Mouse (Mus musculus): ENCODE data around the gene Rela. TPM values are rescaled to one million over a fixed set of nuclear protein-coding genes. Genes with fewer than 3 reads are reported as not detected.
A peak's percentile ranks its signal among the peaks of the same experiment; 100 is the strongest.

Gene Rela
- total RNA-seq, 2 experiments from 2014 or later, result 23.4 to 25.4 TPM

- DNase-seq (ENCODE audit: extremely low spot score in 1 of 2, low spot score in 2 of 2), result no peak
- Histone ChIP-seq H3K27ac (peak overlapping the region; percentile 87), H3K4me3 (peak overlapping the region; percentile 79)
- intact Hi-C loops (cut with DNase I), result loop anchor here (2.0 kb wide), 1 partner anchor 35 kb away; the partner anchor contains the start of gene Ehbp1l1
- no peak for TF ChIP-seq CTCF (IDR thresholded peaks at IDR 0.05)
Measured at GRCm38 (mm10) chr19:5692086-5692912, 55.0 kb downstream of the Rela start.

GRCm38 (mm10) chr19:5692913-5693396 lies 55.7 kb downstream of the Rela start:
- intact Hi-C loops (cut with DNase I), result loop anchor here (2.0 kb wide), 1 partner anchor 34 kb away; the partner anchor contains the start of gene Ehbp1l1
- Histone ChIP-seq H3K27ac (peak overlapping the region; percentile 87), H3K4me3 (peak overlapping the region; percentile 25)
- TF ChIP-seq CTCF (IDR thresholded peaks at IDR 0.05), result no peak
- no peak for DNase-seq (ENCODE audit: extremely low spot score in 1 of 2, low spot score in 2 of 2)

GRCm38 (mm10) chr19:5693801-5694200 lies 56.5 kb downstream of the Rela start:
- TF ChIP-seq CTCF (IDR thresholded peaks at IDR 0.05), result no peak
- Histone ChIP-seq H3K27ac (peak overlapping the region; percentile 87; the same call in 1 of the 2 replicates), H3K4me3 (no peak overlapping the region; the same call in 1 of the 2 replicates)
- intact Hi-C loops (cut with DNase I), result loop anchor here (2.0 kb wide), 1 partner anchor 33 kb away; the partner anchor contains the start of gene Ehbp1l1
- no peak for DNase-seq (ENCODE audit: extremely low spot score in 1 of 2, low spot score in 2 of 2)

- no peak overlapping the region for H3K4me3 ChIP-seq
Measured at GRCm38 (mm10) chr19:5695849-5696462, 58.7 kb downstream of the Rela start.

More at GRCm38 (mm10) chr19:5695849-5696462, 58.7 kb downstream of the Rela start:
- no peak overlapping the region for H3K27ac ChIP-seq
- TF ChIP-seq CTCF (IDR thresholded peaks at IDR 0.05), result no peak
- intact Hi-C loops (cut with DNase I), result no loop called here
- no peak for DNase-seq (ENCODE audit: extremely low spot score in 1 of 2, low spot score in 2 of 2)

Small RNAs within 50 kb of the gene (microRNA-seq; reads per million reads assigned to microRNA genes)
- 1.9 to 2.4 reads per million in 2 experiments for gene Mir6987

Other genes with a start within 250 kb of the Rela start
- 100 to 1,000 TPM in 1 of 2 experiments, 10 to 100 TPM in 1; 94.2 to 100 TPM for gene Sart1, start 248.8 kb upstream of the Rela start, total RNA-seq (2021)
- gene Tsga10ip, start 235.0 kb upstream of the Rela start, total RNA-seq (2021), result not detected
- gene Drap1, start 212.5 kb upstream of the Rela start, total RNA-seq (2021), result 100 to 1,000 TPM; 248 to 267 TPM
- 10 to 100 TPM; 68.0 to 74.1 TPM for gene AI837181, start 212.3 kb upstream of the Rela start, total RNA-seq (2021)
- gene Fosl1, start 189.9 kb upstream of the Rela start, total RNA-seq (2021), result under 1 TPM in 1 of 2 experiments, not detected in 1; 0.65 TPM
- 10 to 100 TPM; 29.5 to 30.6 TPM for gene Ccdc85b, start 179.6 kb upstream of the Rela start, total RNA-seq (2021)
- 10 to 100 TPM; 88.9 to 92.1 TPM for gene Fibp, start 176.9 kb upstream of the Rela start, total RNA-seq (2021)
- gene Ctsw, start 169.0 kb upstream of the Rela start, total RNA-seq (2021), result under 1 TPM; 0.36 to 0.47 TPM
- gene Efemp2, start 163.5 kb upstream of the Rela start, total RNA-seq (2021), result 10 to 100 TPM; 16.8 to 17.2 TPM
- 10 to 100 TPM; 33.3 to 33.4 TPM for gene Mus81, start 149.1 kb upstream of the Rela start, total RNA-seq (2021)
- 1,000 to 10,000 TPM; 1,296 to 1,301 TPM for gene Cfl1, start 147.0 kb upstream of the Rela start, total RNA-seq (2021)
- 1 to 10 TPM; 8.0 to 9.2 TPM for gene 1700020D05Rik, start 133.7 kb upstream of the Rela start, total RNA-seq (2021)
- 10 to 100 TPM; 81.5 to 89.0 TPM for gene Snx32, start 126.9 kb upstream of the Rela start, total RNA-seq (2021)
- not detected for gene Ovol1, start 76.8 kb upstream of the Rela start, total RNA-seq (2021)
- 1 to 10 TPM; 5.4 to 6.0 TPM for gene Ap5b1, start 69.5 kb upstream of the Rela start, total RNA-seq (2021)
- gene Rnaseh2c, start 35.6 kb upstream of the Rela start, total RNA-seq (2021), result 10 to 100 TPM; 77.7 to 82.4 TPM
- 10 to 100 TPM; 94.3 to 99.2 TPM for gene Kat5, start 27.2 kb upstream of the Rela start, total RNA-seq (2021)
- gene Sipa1, start 26.2 kb downstream of the Rela start, total RNA-seq (2021), result 10 to 100 TPM; 18.2 to 19.0 TPM
- 10 to 100 TPM; 16.2 to 17.0 TPM for gene Map3k11, start 51.3 kb downstream of the Rela start, total RNA-seq (2021)
- 10 to 100 TPM; 77.5 to 80.0 TPM for gene Pcnx3, start 51.4 kb downstream of the Rela start, total RNA-seq (2021)
- gene Kcnk7, start 66.9 kb downstream of the Rela start, total RNA-seq (2021), result not detected
- 10 to 100 TPM; 21.1 to 30.7 TPM for gene Ehbp1l1, start 88.8 kb downstream of the Rela start, total RNA-seq (2021)
- gene Fam89b, start 92.2 kb downstream of the Rela start, total RNA-seq (2021), result 10 to 100 TPM; 27.5 to 32.4 TPM
- gene Ltbp3, start 103.4 kb downstream of the Rela start, total RNA-seq (2021), result 10 to 100 TPM; 38.9 to 43.1 TPM
- 10 to 100 TPM; 92.0 to 98.0 TPM for gene Scyl1, start 133.9 kb downstream of the Rela start, total RNA-seq (2021)
- gene Frmd8, start 237.8 kb downstream of the Rela start, total RNA-seq (2021), result 10 to 100 TPM; 10.1 to 13.4 TPM
- 1 to 10 TPM; 2.5 to 2.7 TPM for gene Slc25a45, start 240.3 kb downstream of the Rela start, total RNA-seq (2021)

Data from left cerebral cortex, adult 2 months (tissue).